Mouse (Mus musculus): ENCODE data around the gene Cbr1. TPM values are rescaled to one million over a fixed set of nuclear protein-coding genes. Genes with fewer than 3 reads are reported as not detected.
"Not testable (repeated sequence)": the region's sequence is repeated elsewhere in the genome, so short reads cannot be mapped to it uniquely, and the experiment has no call there.

Gene Cbr1
- polyA plus RNA-seq, 1 experiment from 2014 or later, result 132 TPM

- Histone ChIP-seq H3K4me3 (peak within 1 kb of the TSS; percentile 60), H3K27me3 (no peaks in the 10 kb centered on the region), H3K27ac (peak within 1 kb of the TSS; percentile 91), H3K4me2 (replicated peaks) (peak within 1 kb of the TSS; percentile 81), H3K9me3 (no peaks in the 10 kb centered on the region), H3K36me3 (0 out of 2 replicates have a peak, but pooled peaks cover 6% of the 10 kb centered on the region), H3K9ac (peak within 1 kb of the TSS; percentile 61), H3K4me1 (peaks cover 3% of the 10 kb centered on the region)
- peak; percentile 85 for ATAC-seq (ENCODE audit: insufficient number of reproducible peaks, insufficient read depth, low FRiP score, low TSS enrichment)
- 1% methylated on average over 55 of the region's 55 CpGs for WGBS
Measured at GRCm38 (mm10) chr16:93603439-93604212, 2.0 kb upstream of the Cbr1 start, which contains the start of gene Setd4. Gene Setd4 (minus strand): TSS chr16:93604063.

GRCm38 (mm10) chr16:93604481-93604969 lies 1.1 kb upstream of the Cbr1 start:
- Histone ChIP-seq H3K36me3 (no peaks in the 10 kb centered on the region), H3K4me2 (replicated peaks) (peak overlapping the region; percentile 81), H3K4me1 (peaks cover 9% of the 10 kb centered on the region), H3K9ac (peak overlapping the region; percentile 61), H3K27ac (peak overlapping the region; percentile 91), H3K27me3 (no peaks in the 10 kb centered on the region), H3K4me3 (peak overlapping the region; percentile 60), H3K9me3 (no peaks in the 10 kb centered on the region)
- WGBS, result 3% methylated on average over 16 of the region's 16 CpGs
- no peak for ATAC-seq (ENCODE audit: insufficient number of reproducible peaks, insufficient read depth, low FRiP score, low TSS enrichment)

GRCm38 (mm10) chr16:93606146-93606545 lies 493 bp downstream of the Cbr1 start:
- no peaks in the 10 kb centered on the region for H3K27me3 ChIP-seq
- peaks cover 9% of the 10 kb centered on the region for H3K4me1 ChIP-seq
- no peak overlapping the region for H3K4me3 ChIP-seq
- H3K9ac ChIP-seq, result no peak overlapping the region
- peaks cover 13% of the 10 kb centered on the region for H3K36me3 ChIP-seq
- H3K27ac ChIP-seq, result no peak overlapping the region
- no peaks in the 10 kb centered on the region for H3K9me3 ChIP-seq
- 86% methylated on average over 7 of the region's 7 CpGs for WGBS
- no peak overlapping the region for H3K4me2 ChIP-seq (replicated peaks)
- ATAC-seq (ENCODE audit: insufficient number of reproducible peaks, insufficient read depth, low FRiP score, low TSS enrichment), result no peak

GRCm38 (mm10) chr16:93607669-93608101 lies 2.0 kb downstream of the Cbr1 start:
- Histone ChIP-seq H3K4me2 (replicated peaks) (peak overlapping the region; percentile 88), H3K36me3 (peaks cover 17% of the 10 kb centered on the region), H3K4me3 (peak overlapping the region; percentile 75), H3K9ac (peak overlapping the region; percentile 78), H3K27me3 (no peaks in the 10 kb centered on the region), H3K27ac (peak overlapping the region; percentile 82), H3K9me3 (no peaks in the 10 kb centered on the region), H3K4me1 (peaks cover 9% of the 10 kb centered on the region)
- WGBS, result under 1% methylated on average over 32 of the region's 32 CpGs
- ATAC-seq (ENCODE audit: insufficient number of reproducible peaks, insufficient read depth, low FRiP score, low TSS enrichment), result no peak

- Histone ChIP-seq H3K27me3 (no peaks in the 10 kb centered on the region), H3K27ac (no peak overlapping the region), H3K4me2 (replicated peaks) (peak overlapping the region; percentile 88), H3K36me3 (peaks cover 17% of the 10 kb centered on the region), H3K9me3 (no peaks in the 10 kb centered on the region), H3K9ac (no peak overlapping the region), H3K4me1 (peaks cover 9% of the 10 kb centered on the region), H3K4me3 (peak overlapping the region; percentile 75)
- ATAC-seq (ENCODE audit: insufficient number of reproducible peaks, insufficient read depth, low FRiP score, low TSS enrichment), result no peak
- WGBS, result 63% methylated on average over 8 of the region's 8 CpGs
Measured at GRCm38 (mm10) chr16:93608731-93609130, 3.1 kb downstream of the Cbr1 start.

GRCm38 (mm10) chr16:93609796-93610195 lies 4.1 kb downstream of the Cbr1 start:
- no peaks in the 10 kb centered on the region for H3K27me3 ChIP-seq
- WGBS, result 87% methylated on average over 4 of the region's 4 CpGs
- no peak overlapping the region for H3K4me2 ChIP-seq (replicated peaks)
- peaks cover 17% of the 10 kb centered on the region for H3K36me3 ChIP-seq
- H3K4me1 ChIP-seq, result peaks cover 9% of the 10 kb centered on the region
- no peak overlapping the region for H3K9ac ChIP-seq
- no peak overlapping the region for H3K27ac ChIP-seq
- H3K9me3 ChIP-seq, result no peaks in the 10 kb centered on the region
- no peak for ATAC-seq (ENCODE audit: insufficient number of reproducible peaks, insufficient read depth, low FRiP score, low TSS enrichment)
- H3K4me3 ChIP-seq, result no peak overlapping the region

- no peak for ATAC-seq (ENCODE audit: insufficient number of reproducible peaks, insufficient read depth, low FRiP score, low TSS enrichment)
- WGBS, result 93% methylated on average over 4 of the region's 4 CpGs
- no peak overlapping the region for H3K27ac ChIP-seq
Measured at GRCm38 (mm10) chr16:93610961-93611360, 5.3 kb downstream of the Cbr1 start.

GRCm38 (mm10) chr16:93615118-93615870 lies 9.6 kb downstream of the Cbr1 start:
- H3K27me3 ChIP-seq, result no peaks in the 10 kb centered on the region
- no peak overlapping the region for H3K9ac ChIP-seq
- H3K36me3 ChIP-seq, result peaks cover 12% of the 10 kb centered on the region
- 34% methylated on average over 5 of the region's 5 CpGs for WGBS
- no peak overlapping the region for H3K4me2 ChIP-seq (replicated peaks)
- H3K9me3 ChIP-seq, result no peaks in the 10 kb centered on the region
- no peak overlapping the region for H3K4me3 ChIP-seq
- ATAC-seq (ENCODE audit: insufficient number of reproducible peaks, insufficient read depth, low FRiP score, low TSS enrichment), result no peak
- no peaks in the 10 kb centered on the region for H3K4me1 ChIP-seq
- no peak overlapping the region for H3K27ac ChIP-seq

More at GRCm38 (mm10) chr16:93610961-93611360, 5.3 kb downstream of the Cbr1 start:
- Histone ChIP-seq H3K9ac (no peak overlapping the region), H3K9me3 (no peaks in the 10 kb centered on the region), H3K4me2 (replicated peaks) (no peak overlapping the region), H3K4me1 (peaks cover 9% of the 10 kb centered on the region), H3K36me3 (peaks cover 17% of the 10 kb centered on the region), H3K4me3 (no peak overlapping the region), H3K27me3 (no peaks in the 10 kb centered on the region)

- not testable (repeated sequence) for H3K4me1 ChIP-seq; H3K9ac ChIP-seq; H3K27ac ChIP-seq; H3K27me3 ChIP-seq; H3K4me2 ChIP-seq (replicated peaks); H3K9me3 ChIP-seq; H3K36me3 ChIP-seq; H3K4me3 ChIP-seq; ATAC-seq (ENCODE audit: insufficient number of reproducible peaks, insufficient read depth, low FRiP score, low TSS enrichment)
- 82% methylated on average over 4 of the region's 4 CpGs for WGBS
Measured at GRCm38 (mm10) chr16:93623759-93624158, 18.1 kb downstream of the Cbr1 start.

- Histone ChIP-seq H3K4me3 (no peak overlapping the region), H3K27me3 (no peaks in the 10 kb centered on the region), H3K9me3 (no peaks in the 10 kb centered on the region), H3K36me3 (no peaks in the 10 kb centered on the region), H3K27ac (no peak overlapping the region), H3K4me1 (no peaks in the 10 kb centered on the region), H3K4me2 (replicated peaks) (no peak overlapping the region), H3K9ac (no peak overlapping the region)
- 74% methylated on average over 4 of the region's 4 CpGs for WGBS
- no peak for ATAC-seq (ENCODE audit: insufficient number of reproducible peaks, insufficient read depth, low FRiP score, low TSS enrichment)
Measured at GRCm38 (mm10) chr16:93624671-93625070, 19.0 kb downstream of the Cbr1 start.

GRCm38 (mm10) chr16:93626745-93627144 lies 21.1 kb downstream of the Cbr1 start:
- Histone ChIP-seq H3K4me2 (replicated peaks) (no peak overlapping the region), H3K27me3 (no peaks in the 10 kb centered on the region), H3K36me3 (no peaks in the 10 kb centered on the region), H3K27ac (no peak overlapping the region), H3K9me3 (no peaks in the 10 kb centered on the region), H3K4me1 (no peaks in the 10 kb centered on the region), H3K4me3 (no peak overlapping the region), H3K9ac (no peak overlapping the region)
- ATAC-seq (ENCODE audit: insufficient number of reproducible peaks, insufficient read depth, low FRiP score, low TSS enrichment), result no peak
- 14% methylated on average over 1 of the region's 1 CpGs for WGBS
